Mouse (Mus musculus): ENCODE measurements around the gene Slc17a7. TPM values are rescaled to one million over a fixed set of nuclear protein-coding genes. Genes with fewer than 3 reads are reported as not detected.
"Not testable (repeated sequence)": the region's sequence is repeated elsewhere in the genome, so short reads cannot be mapped to it uniquely, and the experiment has no call there.

Slc17a7 gene
- total RNA-seq, 2 experiments from 2014 or later = 0.17 TPM; not detected in 1

DNA sequence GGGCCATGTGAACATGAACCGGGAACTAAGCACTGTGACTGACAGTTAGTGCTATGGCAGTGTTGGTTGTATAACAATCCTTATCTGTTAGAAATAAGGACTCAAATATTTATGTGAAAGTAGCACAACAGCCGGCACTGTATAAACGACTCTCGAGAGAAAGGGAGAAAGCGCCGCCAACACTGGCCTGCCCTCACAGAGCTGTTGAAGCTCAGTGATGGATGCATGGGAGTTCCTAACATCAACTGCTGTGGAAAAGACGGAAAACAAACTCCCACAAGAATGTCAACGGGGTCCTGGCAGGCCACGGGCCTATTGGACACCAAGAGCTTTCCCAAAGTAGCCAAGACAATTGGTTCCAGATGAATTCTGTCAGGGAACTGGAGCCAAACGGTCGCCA is 12.4 kb upstream of the Slc17a7 start:
- no peak for ATAC-seq (replicated peaks; ENCODE audit: poor library complexity, severe bottlenecking)

DNA sequence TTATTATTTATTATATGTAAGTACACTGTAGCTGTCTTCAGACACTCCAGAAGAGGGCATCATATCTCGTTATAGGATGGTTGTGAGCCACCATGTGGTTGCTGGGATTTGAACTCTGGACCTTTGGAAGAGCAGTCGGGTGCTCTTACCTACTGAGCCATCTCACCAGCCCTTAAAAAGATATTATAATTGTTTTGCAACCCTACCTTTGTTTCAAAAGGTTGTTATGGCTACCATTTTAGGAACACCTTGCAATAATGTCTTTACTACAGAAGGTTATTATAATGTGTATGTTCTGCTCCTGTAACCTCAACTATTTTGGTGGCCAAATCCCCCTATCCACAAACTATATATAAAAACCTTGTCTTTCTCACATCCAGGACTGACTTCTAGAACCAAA is 10.7 kb upstream of the Slc17a7 start:
- not testable (repeated sequence) for ATAC-seq (replicated peaks; ENCODE audit: poor library complexity, severe bottlenecking)

DNA sequence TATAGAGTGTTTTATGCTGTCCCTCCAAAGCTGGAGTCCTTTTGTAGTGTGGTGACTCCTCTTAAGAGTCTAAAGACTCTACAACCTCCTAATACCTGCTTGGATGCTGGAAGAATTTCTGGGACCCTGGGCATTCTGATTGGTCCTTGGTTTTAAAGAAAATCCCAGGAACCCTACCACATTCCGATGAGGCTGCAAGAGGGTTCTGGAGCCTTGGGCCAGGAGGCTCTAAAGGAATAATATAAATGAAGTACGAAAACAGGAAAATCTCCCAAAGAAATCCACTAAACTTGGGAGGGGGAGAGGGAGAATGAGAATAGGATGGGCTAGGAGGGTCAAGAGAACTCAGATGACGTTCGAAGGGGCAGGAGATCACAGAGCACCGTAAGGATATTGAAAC is 10.2 kb upstream of the Slc17a7 start:
- ATAC-seq (replicated peaks; ENCODE audit: poor library complexity, severe bottlenecking) = no peak

DNA sequence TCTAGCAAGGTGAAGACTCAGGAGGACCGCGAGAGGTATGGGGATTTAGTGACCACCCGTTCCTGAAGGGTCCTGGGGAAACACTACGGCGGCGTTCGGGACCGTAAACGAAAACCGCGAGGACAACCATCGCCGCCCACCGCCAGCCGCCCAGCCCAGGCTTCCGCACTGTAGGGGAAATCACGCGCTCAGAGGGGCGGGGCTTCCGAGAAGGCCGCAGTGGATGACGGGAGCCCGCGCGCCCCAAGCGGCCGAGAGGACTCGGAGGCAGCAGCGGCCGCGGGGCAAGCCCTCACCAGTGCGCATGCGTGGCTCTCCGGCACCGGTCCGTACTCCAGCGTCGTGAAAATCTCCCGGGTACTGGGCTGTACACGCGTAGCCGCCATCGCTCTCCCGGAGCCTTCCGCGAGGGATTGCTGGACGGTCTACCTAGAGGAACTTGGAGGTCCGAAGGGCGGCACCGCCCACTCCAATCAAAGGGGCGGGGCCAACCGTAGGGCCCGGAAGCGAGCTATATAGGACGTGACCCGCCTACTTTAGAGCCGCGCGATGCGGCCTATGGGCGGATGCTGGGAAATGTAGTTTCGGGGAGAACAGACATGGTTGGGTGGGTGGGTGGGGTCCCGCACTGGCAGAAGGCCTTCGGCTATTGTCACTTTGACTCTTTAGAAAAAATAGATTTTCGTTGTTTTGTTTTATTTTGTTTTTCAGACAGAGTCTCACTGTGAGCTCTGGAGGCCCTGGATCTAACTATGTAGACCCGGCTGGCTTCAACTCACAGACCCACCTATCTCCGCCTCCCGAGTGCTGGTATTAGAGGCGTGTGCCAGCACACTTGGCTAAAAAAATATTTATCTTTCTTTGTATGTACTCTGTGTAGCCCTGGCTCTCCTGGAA is 9.4 kb upstream of the Slc17a7 start, which contains the start of the genes Pih1d1 and Aldh16a1:
TSS of gene Pih1d1 (plus strand) at position 208 of the 897 bp plus-strand sequence.
TSS of gene Aldh16a1 (minus strand) at position 489 of the 897 bp plus-strand sequence.
- ATAC-seq (replicated peaks; ENCODE audit: poor library complexity, severe bottlenecking) = peak; percentile 90

DNA sequence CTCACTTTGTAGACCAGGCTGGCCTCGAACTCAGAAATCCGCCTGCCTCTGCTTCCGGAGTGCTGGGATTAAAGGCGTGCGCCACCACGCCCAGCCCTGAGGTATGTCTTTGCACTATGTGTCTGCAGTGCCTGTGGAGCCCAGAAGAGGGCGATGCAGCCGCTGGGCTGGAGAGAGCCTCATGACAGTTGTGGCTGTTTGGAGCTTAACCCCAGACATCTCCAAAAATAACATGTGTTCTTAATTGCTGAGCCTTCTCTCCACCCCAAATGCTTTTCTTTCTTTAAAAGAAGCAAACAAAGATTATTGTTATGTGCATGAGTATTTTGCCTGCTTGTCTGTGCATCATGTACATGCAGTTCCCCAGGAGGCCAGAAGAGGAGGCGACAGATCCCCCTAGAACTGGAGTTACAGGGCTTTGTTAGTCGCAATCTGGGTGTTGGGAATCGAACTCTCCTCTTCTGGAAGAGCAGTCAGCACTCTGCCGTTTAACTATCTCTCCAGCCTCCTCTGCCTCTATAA is 8.7 kb upstream of the Slc17a7 start:
- 0 out of 2 replicates have a peak, but pooled peaks have one; percentile 31 for ATAC-seq (replicated peaks; ENCODE audit: poor library complexity, severe bottlenecking)

DNA sequence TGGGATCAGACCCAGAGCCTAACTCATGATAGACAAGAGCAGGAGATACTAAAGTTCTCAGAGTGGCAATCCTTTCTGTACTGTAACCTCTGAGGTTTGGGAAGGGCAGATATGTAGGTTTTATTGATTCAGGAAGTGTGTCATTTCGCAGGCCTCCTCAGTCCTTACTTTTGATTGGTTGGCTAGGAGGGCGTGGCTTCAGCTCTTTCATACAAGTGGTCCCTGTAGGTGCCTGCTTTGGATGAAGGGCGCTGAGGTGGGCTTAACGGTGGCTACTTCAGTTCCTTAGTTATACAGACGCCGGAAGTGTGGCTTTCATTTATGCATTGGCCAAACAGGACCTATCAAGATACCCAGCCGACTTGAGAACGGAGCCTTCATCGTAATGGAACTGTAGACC is 8.2 kb upstream of the Slc17a7 start:
- no peak for ATAC-seq (replicated peaks; ENCODE audit: poor library complexity, severe bottlenecking)

DNA sequence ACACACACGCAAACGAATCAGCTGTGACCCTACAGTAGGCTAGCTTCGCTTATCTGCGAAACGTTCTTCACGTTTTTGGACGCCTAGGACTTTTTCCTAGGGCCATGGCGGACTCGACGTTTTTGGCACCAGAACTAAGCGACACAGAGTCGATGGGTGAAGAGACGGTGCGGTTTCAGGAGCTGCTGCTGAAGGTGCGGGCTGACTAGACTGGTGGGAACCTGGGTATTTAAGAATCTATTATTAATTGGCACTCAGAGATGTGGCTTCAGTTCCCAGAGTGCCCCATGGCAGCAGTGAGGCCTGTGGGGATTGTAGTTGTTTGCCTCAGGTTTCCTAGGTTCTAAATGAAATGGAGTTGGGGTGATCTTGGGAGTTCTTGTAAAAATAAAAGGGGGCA is 7.5 kb upstream of the Slc17a7 start:
- no peak for ATAC-seq (replicated peaks; ENCODE audit: poor library complexity, severe bottlenecking)

DNA sequence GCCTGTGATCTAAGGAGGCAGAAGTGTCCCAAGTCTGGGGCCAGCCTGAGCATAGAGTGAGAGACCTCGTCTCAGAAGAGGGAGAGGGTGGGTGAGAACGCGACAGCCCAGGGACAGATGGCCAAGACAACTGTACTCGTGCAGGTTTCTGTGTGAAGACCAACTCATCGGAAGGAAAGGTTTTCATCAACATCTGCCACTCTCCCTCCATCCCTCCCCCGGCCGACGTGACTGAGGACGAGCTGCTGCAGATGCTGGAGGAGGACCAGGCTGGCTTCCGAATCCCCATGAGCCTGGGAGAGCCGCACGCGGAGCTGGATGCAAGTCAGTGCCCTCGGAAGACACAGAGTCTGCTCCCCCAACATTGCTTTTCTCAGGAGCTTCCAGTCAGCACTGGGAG is 6.3 kb upstream of the Slc17a7 start:
- ATAC-seq (replicated peaks; ENCODE audit: poor library complexity, severe bottlenecking) = no peak

DNA sequence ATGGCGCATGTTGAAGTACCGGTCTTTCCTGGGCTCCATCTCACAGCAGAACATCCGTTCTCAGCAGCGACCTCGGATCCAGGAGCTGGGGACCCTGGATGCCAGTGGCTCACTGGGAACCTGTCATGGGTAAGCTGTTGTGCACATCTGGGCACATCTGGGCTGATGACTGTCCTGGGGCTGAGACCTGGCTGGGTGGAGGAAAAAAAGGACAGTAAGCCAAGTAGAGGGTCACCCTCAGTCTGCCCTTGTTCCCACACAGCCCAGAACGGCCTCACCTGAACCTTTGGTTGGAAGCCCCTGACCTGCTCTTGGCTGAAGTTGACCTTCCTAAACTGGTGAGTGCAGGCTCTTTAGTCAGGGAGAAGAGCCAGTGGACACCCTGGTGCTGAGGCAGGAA is 4.8 kb upstream of the Slc17a7 start:
- ATAC-seq (replicated peaks; ENCODE audit: poor library complexity, severe bottlenecking) = no peak

DNA sequence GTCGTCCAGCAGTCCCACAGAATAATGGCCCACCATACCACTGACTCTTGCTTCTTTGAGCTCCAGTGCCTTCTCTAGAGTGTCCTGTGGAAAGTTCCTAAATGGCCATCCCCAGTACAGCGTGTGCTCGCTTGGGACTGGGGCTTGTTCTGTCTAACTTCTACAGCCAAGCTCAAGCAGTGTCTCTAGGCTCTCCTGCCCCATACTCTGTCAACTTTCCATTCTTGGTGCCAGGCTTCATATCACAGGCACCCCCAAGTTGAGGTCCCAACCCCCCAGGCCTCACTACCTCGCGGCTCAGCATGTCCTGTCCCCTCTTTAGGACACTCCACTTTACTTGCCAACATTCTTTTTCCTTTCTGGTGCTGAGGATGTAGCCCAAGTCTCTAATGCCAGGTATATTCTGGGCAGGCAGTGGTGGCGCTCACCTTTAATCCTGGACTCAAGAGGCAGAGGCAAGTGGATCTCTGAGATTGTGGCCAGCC is 3.4 kb upstream of the Slc17a7 start:
- no peak for ATAC-seq (replicated peaks; ENCODE audit: poor library complexity, severe bottlenecking)

DNA sequence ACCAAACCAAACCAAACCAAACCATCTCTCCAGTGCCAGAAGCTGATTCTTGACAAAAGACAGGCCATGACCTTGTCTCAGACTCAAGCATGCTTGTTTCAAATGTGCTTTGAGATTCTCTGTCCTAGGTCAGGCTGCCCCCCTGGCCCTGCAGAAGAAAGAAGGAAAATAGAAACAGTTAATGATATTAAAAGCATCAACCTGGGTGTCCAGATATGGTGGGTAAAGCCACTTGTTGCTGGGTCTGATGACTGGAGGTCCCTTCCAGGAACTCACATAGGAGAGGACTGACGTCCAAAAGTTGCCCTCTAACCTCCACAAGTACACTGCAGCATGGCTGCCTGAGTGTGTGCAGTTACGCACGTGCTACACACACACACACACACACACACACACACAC is 2.9 kb upstream of the Slc17a7 start:
- ATAC-seq (replicated peaks; ENCODE audit: poor library complexity, severe bottlenecking) = no peak

DNA sequence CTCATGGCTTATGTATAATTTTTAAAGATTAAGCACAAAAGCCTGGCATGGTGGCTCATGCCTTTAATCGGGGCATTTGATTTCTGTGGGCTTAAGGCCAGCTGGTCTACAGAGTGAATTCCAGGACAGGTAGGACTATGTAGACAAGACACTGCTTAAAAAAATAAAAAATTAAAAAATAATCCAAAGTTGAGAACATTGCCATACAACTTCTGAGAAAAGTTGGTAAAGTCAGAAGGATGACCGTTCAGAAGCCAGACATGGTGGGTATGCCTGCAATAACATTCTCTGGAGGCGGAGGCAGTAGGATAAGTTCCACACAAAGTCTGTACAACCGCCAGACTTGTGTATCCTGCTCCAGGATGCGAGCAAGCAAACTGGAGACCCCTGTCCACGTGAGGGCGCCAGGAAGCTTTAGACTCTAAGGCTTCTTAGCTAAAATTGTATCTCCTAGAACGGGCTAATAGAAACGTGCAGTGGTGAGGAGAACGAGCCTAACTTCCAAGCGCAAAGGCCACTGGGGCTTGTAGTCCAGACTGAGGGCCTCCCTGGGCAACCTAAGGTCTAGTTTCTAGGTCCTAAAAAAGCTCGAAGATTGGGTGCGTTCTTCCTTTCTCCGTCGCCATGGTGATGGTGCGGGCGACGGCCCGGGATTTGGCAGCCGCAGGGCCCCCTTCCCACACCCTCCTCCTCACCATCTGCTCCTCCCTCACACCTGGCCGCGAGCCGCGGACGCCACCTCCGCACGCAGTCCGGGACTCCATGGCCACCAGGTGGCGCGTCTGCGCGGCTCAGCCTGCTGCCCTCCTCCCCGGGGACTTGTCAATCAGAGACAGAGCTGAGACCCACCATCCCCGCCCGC is 1.9 kb upstream of the Slc17a7 start:
- peak; percentile 78 for ATAC-seq (replicated peaks; ENCODE audit: poor library complexity, severe bottlenecking)

DNA sequence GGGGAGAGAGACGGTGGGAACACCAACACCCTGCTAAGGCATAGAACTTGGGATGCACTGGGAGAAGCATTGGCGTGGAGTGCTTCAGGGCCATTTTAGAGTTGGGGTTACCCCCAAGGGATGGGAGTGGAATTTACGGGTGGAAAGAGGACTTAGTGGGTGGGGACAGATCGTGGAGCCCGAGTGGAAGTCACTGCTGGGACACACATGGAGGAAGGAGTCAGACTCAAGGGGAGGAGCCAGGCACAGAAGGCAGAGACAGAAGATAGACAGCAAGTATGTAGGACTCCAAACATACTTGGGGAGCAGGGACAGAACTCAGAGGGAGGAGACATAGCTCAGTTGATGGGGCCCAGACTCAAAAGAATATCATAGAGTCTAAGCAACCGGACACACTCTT is 1.2 kb upstream of the Slc17a7 start:
- ATAC-seq (replicated peaks; ENCODE audit: poor library complexity, severe bottlenecking) = 0 out of 2 replicates have a peak, but pooled peaks have one; percentile 3

DNA sequence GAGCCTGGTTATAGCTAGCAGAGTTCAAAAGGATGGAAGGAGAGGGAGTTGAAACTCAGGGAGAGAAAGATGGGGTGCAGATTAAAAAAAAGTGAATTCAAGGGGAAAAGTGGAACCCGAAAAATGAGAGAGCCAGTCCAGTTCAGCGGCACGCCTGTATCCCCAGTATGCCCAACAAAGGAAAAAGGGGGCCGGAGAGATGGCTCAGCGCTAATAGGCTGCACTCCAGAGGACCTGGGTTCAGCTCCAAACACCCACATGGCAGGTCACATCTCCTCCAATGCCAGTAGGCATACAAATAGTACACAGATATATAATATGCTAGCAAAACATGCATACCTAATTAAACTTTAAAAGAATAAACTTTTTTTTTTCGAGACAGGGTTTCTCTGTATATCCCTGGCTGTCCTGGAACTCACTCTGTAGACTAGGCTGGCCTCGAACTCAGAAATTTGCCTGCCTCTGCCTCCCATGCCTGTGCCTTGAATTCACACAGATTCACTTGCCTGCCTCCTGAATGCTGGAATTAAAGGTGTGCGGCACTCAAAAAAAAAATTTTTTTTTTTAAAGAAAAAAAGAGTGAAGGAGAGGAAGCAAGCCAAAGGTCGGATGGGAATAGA is 643 bp upstream of the Slc17a7 start:
- ATAC-seq (replicated peaks; ENCODE audit: poor library complexity, severe bottlenecking) = no peak

DNA sequence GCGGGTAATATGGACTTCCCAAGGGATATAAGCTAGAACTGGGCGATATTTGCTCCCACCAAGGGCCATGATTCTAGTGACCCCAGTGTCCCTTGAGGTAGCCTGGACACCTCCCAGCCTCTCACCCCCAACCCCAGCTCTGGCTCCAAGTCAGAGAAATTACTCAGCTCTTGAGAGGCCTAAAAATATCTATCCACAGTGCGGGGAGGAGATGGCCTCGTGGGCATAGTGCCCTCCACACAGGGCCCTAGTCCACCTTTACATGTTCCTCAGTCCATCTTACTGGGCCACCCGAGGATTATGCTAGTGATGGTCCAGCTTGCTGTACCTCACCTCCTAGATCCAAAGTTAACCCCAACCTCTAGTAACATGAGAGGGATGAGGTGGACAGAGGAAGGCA is 1.1 kb downstream of the Slc17a7 start:
- ATAC-seq (replicated peaks; ENCODE audit: poor library complexity, severe bottlenecking) = no peak

DNA sequence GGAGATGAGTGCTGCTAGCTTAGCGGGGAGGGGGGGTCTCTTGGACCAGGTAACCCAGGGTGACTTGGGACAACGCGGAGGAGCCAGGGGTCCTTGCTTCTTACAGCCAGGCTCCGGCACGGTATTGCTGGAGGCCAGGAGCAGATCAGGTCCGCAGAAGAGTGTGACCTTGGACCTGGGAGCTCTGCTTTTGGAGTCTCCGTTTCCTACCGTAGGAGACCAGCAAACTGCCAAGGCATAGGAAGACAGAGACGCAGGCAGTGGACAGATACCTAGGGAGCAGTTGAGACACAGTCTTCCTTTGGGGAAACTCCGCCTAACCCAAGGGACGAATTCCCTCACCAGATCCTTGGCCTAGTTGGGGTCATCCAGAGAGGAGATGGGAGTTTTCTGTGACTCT is 2.0 kb downstream of the Slc17a7 start:
- ATAC-seq (replicated peaks; ENCODE audit: poor library complexity, severe bottlenecking) = no peak

DNA sequence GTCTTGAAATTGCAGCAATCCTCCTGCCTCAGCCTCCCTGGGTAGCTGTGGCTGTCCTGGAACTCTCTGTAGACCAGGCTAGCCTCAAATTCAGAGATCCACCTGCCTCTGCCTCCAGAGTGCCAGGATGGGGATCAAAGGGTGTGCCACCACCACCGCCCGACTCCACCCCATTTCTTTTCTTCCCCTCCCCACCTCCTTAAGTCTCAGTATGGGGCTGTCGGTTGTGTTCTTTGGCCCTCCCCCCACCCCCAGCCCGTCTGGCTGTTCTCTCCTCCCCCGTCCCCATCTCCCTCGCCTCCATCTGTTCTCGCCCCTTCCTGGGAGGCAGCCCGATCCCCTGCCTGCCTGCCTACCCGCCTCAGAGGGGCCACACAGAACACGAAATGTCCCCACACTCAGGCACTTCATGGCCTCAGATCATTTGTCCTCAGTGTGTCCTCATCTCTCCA is 3.2 kb downstream of the Slc17a7 start:
- ATAC-seq (replicated peaks; ENCODE audit: poor library complexity, severe bottlenecking) = no peak

DNA sequence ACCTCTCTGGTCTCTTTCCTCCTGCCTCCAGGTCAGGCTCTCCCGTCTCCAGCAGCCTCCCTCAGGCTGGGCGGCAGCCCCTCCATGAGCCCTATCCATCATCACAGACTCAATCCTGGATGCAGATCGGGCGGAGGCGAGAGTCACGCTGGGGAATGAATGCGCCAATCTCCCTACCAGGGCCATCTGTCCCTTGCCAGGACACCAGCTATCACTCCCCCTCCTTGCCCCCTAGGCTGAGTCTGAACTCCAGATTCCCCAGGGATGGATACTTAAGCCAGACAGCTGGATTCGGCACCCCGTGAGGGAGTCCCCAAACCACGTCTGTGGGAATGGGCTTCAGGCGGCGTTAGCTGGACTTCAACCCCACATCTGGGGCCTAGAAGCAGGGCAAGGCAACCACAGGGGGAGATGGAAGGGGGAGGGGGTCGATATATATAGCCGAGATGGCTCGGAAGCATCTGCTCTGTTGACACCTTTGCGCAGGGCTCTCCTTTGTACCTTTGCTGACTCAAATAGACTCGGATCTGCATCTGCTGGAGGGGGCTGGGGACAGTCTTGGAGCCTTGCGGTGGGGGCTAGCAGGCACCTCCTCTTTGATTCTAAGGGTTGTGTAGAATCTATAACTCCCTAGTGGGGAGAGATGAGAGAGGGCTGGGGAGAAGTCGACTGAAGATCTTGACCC is 4.2 kb downstream of the Slc17a7 start:
- no peak for ATAC-seq (replicated peaks; ENCODE audit: poor library complexity, severe bottlenecking)

DNA sequence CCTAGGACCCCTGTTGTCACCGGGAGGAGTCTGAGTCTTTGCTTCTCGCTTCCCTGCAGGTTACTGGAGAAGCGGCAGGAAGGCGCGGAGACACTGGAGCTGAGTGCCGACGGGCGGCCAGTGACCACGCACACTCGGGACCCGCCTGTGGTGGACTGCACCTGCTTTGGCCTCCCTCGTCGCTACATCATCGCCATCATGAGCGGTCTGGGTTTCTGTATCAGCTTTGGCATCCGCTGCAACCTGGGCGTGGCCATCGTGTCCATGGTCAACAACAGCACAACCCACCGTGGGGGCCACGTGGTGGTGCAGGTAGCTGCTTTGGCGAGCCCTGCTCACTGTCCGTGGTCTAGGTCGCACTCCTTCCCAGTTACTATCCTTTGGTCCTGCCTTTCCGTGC is 4.9 kb downstream of the Slc17a7 start:
- ATAC-seq (replicated peaks; ENCODE audit: poor library complexity, severe bottlenecking) = no peak

DNA sequence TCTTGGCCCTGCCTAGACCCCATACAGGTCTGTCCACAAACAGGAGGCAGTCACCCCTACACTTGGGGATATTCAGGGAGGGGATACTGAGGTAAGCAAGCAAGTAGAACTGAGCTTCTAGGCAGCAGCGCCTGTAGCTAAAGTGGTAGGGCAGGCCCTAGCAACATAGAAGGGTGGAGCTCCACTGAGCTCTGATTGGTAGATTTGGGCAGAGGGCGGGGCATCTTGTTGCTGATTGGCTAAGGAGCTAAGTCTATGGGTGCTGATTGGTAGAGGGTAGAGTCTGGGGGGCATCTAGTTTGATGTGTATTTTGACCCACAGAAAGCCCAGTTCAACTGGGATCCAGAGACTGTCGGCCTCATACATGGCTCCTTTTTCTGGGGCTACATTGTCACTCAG is 5.7 kb downstream of the Slc17a7 start:
- ATAC-seq (replicated peaks; ENCODE audit: poor library complexity, severe bottlenecking) = no peak

All from granulocyte monocyte progenitor cell, adult 5-6 weeks (primary cell).